Mouse (Mus musculus) liver, embryonic 15.5 days (tissue): Measurements from ENCODE around the gene Dspp. TPM values are rescaled to one million over a fixed set of nuclear protein-coding genes. Genes with fewer than 3 reads are reported as not detected.

Experiments
- ATAC-seq: fragments of 200-750 bp; cut with Nextera tagmentation; 2 replicates; pipeline ENCODE4 v1.8.0; 2017; ENCODE audit warnings: moderate number of reproducible peaks, mild to moderate bottlenecking, moderate library complexity; ENCODE audit not compliant: insufficient read depth
- H3K27ac ChIP-seq: fragments of 300-500 bp; sonication (generic); replicated peaks from 2 replicates; pipeline ENCODE4 v1.5.1; 2015; ENCODE audit warnings: mild to moderate bottlenecking, inconsistent platforms
- H3K27me3 ChIP-seq: fragments of 300-500 bp; sonication (generic); 2 replicates; pipeline ENCODE4 v1.6.1; 2015; ENCODE audit warnings: mild to moderate bottlenecking, inconsistent platforms
- H3K36me3 ChIP-seq: fragments of 300-500 bp; sonication (generic); replicated peaks from 2 replicates; pipeline ENCODE4 v1.6.1; 2015; ENCODE audit warnings: moderate library complexity, mild to moderate bottlenecking, inconsistent platforms
- H3K4me1 ChIP-seq: fragments of 300-500 bp; sonication (generic); replicated peaks from 2 replicates; pipeline ENCODE4 v1.6.1; 2015; ENCODE audit warnings: inconsistent platforms
- H3K4me2 ChIP-seq: fragments of 300-500 bp; sonication (generic); 2 replicates; pipeline ENCODE4 v1.6.1; 2015; ENCODE audit warnings: moderate library complexity, mild to moderate bottlenecking, inconsistent platforms
- H3K4me3 ChIP-seq: fragments of 300-500 bp; sonication (generic); replicated peaks from 2 replicates; pipeline ENCODE4 v1.5.1; 2015; ENCODE audit warnings: mild to moderate bottlenecking, inconsistent platforms
- H3K9ac ChIP-seq: fragments of 300-500 bp; sonication (generic); 2 replicates; pipeline ENCODE4 v1.6.1; 2015; ENCODE audit warnings: moderate library complexity, mild to moderate bottlenecking, inconsistent platforms
- H3K9me3 ChIP-seq: fragments of 300-500 bp; sonication (generic); replicated peaks from 2 replicates; pipeline ENCODE4 v1.6.1; 2016; ENCODE audit warnings: inconsistent platforms
- WGBS: fragments of 180-500 bp; shearing (Covaris S2); methylation state at CpG from one replicate; pipeline ENCODE4 v1.1.7; 2015; ENCODE audit warnings: mixed read lengths; ENCODE audit not compliant: insufficient replicate concordance; 5-methylcytosine and 5-hydroxymethylcytosine counted together
- polyA plus RNA-seq: library from polyadenylated mRNA; unstranded; fragments of >200 nt; fragmentation: Nextera tagmentation; extraction: Ambion mirVana; gene quantifications from 2 replicates; pipeline ENCODE4 v1.2.1, GENCODE M21; 2015

The Dspp gene
- polyA plus RNA-seq, result not detected in 2 replicates

GRCm38 (mm10) chr5:104170412-104170811, at the start of gene Dspp:
Gene Dspp, plus strand, starts transcription at chr5:104170712.
- no peak within 1 kb of the TSS for H3K9ac ChIP-seq
- no peaks in the 10 kb centered on the region for H3K27me3 ChIP-seq
- no peaks in the 10 kb centered on the region for H3K36me3 ChIP-seq
- H3K27ac ChIP-seq, result no peak within 1 kb of the TSS
- 73% methylated on average over 7 of the region's 7 CpGs for WGBS
- no peaks in the 10 kb centered on the region for H3K4me1 ChIP-seq
- no peak within 1 kb of the TSS for H3K4me2 ChIP-seq
- ATAC-seq, result no peak
- no peaks in the 10 kb centered on the region for H3K9me3 ChIP-seq
- H3K4me3 ChIP-seq, result no peak within 1 kb of the TSS

- Histone ChIP-seq H3K27ac (no peak overlapping the region), H3K4me3 (no peak overlapping the region), H3K9me3 (no peaks in the 10 kb centered on the region), H3K27me3 (no peaks in the 10 kb centered on the region), H3K4me2 (no peak overlapping the region), H3K36me3 (no peaks in the 10 kb centered on the region), H3K9ac (no peak overlapping the region), H3K4me1 (no peaks in the 10 kb centered on the region)
- ATAC-seq, result no peak
- WGBS, result 59% methylated on average over 6 of the region's 6 CpGs
Observed at GRCm38 (mm10) chr5:104124016-104124658, 46.4 kb upstream of the Dspp start.

GRCm38 (mm10) chr5:104126561-104127320, 43.8 kb upstream of the Dspp start:
- no peak overlapping the region for H3K4me3 ChIP-seq
- no peak for ATAC-seq

GRCm38 (mm10) chr5:104127351-104127750, 43.2 kb upstream of the Dspp start:
- 27% methylated on average over 1 of the region's 1 CpGs for WGBS
- no peaks in the 10 kb centered on the region for H3K9me3 ChIP-seq
- H3K36me3 ChIP-seq, result no peaks in the 10 kb centered on the region
- H3K4me2 ChIP-seq, result no peak overlapping the region
- H3K4me1 ChIP-seq, result no peaks in the 10 kb centered on the region
- no peak for ATAC-seq
- H3K27ac ChIP-seq, result no peak overlapping the region
- no peaks in the 10 kb centered on the region for H3K27me3 ChIP-seq
- H3K4me3 ChIP-seq, result no peak overlapping the region
- no peak overlapping the region for H3K9ac ChIP-seq

More at GRCm38 (mm10) chr5:104126561-104127320, 43.8 kb upstream of the Dspp start:
- H3K27me3 ChIP-seq, result no peaks in the 10 kb centered on the region
- no peaks in the 10 kb centered on the region for H3K4me1 ChIP-seq
- H3K9ac ChIP-seq, result no peak overlapping the region
- no peak overlapping the region for H3K27ac ChIP-seq
- no peak overlapping the region for H3K4me2 ChIP-seq
- no peaks in the 10 kb centered on the region for H3K9me3 ChIP-seq
- WGBS, result 70% methylated on average over 12 of the region's 12 CpGs
- no peaks in the 10 kb centered on the region for H3K36me3 ChIP-seq

GRCm38 (mm10) chr5:104128281-104129031, 42.1 kb upstream of the Dspp start:
- Histone ChIP-seq H3K9ac (no peak overlapping the region), H3K4me2 (no peak overlapping the region), H3K4me1 (no peaks in the 10 kb centered on the region), H3K4me3 (no peak overlapping the region), H3K27ac (no peak overlapping the region), H3K36me3 (no peaks in the 10 kb centered on the region), H3K27me3 (no peaks in the 10 kb centered on the region), H3K9me3 (no peaks in the 10 kb centered on the region)
- WGBS, result 46% methylated on average over 12 of the region's 12 CpGs
- no peak for ATAC-seq

GRCm38 (mm10) chr5:104130891-104131290, 39.6 kb upstream of the Dspp start:
- WGBS, result 73% methylated on average over 4 of the region's 4 CpGs
- H3K9ac ChIP-seq, result no peak overlapping the region
- H3K9me3 ChIP-seq, result no peaks in the 10 kb centered on the region
- H3K27me3 ChIP-seq, result no peaks in the 10 kb centered on the region
- H3K4me1 ChIP-seq, result no peaks in the 10 kb centered on the region
- H3K27ac ChIP-seq, result no peak overlapping the region
- no peak for ATAC-seq
- H3K4me2 ChIP-seq, result no peak overlapping the region
- no peak overlapping the region for H3K4me3 ChIP-seq
- no peaks in the 10 kb centered on the region for H3K36me3 ChIP-seq

GRCm38 (mm10) chr5:104131544-104131943, 39.0 kb upstream of the Dspp start:
- WGBS, result 36% methylated on average over 4 of the region's 4 CpGs
- Histone ChIP-seq H3K9me3 (no peaks in the 10 kb centered on the region), H3K4me3 (no peak overlapping the region), H3K4me1 (no peaks in the 10 kb centered on the region), H3K27ac (no peak overlapping the region), H3K27me3 (no peaks in the 10 kb centered on the region), H3K4me2 (no peak overlapping the region), H3K36me3 (no peaks in the 10 kb centered on the region), H3K9ac (no peak overlapping the region)
- ATAC-seq, result no peak

GRCm38 (mm10) chr5:104133752-104134151, 36.8 kb upstream of the Dspp start:
- Histone ChIP-seq H3K9me3 (no peaks in the 10 kb centered on the region), H3K27ac (no peak overlapping the region), H3K4me3 (no peak overlapping the region), H3K27me3 (no peaks in the 10 kb centered on the region), H3K9ac (no peak overlapping the region), H3K4me2 (no peak overlapping the region), H3K4me1 (no peaks in the 10 kb centered on the region), H3K36me3 (no peaks in the 10 kb centered on the region)
- no peak for ATAC-seq
- WGBS, result 41% methylated on average over 4 of the region's 4 CpGs

GRCm38 (mm10) chr5:104137920-104138541, 32.5 kb upstream of the Dspp start:
- no peak overlapping the region for H3K9ac ChIP-seq
- H3K4me1 ChIP-seq, result no peaks in the 10 kb centered on the region
- H3K4me2 ChIP-seq, result no peak overlapping the region
- no peaks in the 10 kb centered on the region for H3K36me3 ChIP-seq
- 63% methylated on average over 10 of the region's 10 CpGs for WGBS
- no peak for ATAC-seq
- no peak overlapping the region for H3K27ac ChIP-seq
- no peak overlapping the region for H3K4me3 ChIP-seq
- no peaks in the 10 kb centered on the region for H3K9me3 ChIP-seq
- H3K27me3 ChIP-seq, result no peaks in the 10 kb centered on the region

GRCm38 (mm10) chr5:104141067-104141466, 29.4 kb upstream of the Dspp start:
- Histone ChIP-seq H3K4me2 (no peak overlapping the region), H3K9ac (no peak overlapping the region), H3K36me3 (no peaks in the 10 kb centered on the region), H3K4me3 (no peak overlapping the region), H3K27me3 (no peaks in the 10 kb centered on the region), H3K9me3 (no peaks in the 10 kb centered on the region), H3K4me1 (no peaks in the 10 kb centered on the region), H3K27ac (no peak overlapping the region)
- 43% methylated on average over 2 of the region's 2 CpGs for WGBS
- ATAC-seq, result no peak

- no peaks in the 10 kb centered on the region for H3K9me3 ChIP-seq
- no peaks in the 10 kb centered on the region for H3K27me3 ChIP-seq
- 57% methylated on average over 4 of the region's 4 CpGs for whole genome bisulfite sequencing
- H3K4me2 ChIP-seq, result no peak overlapping the region
- H3K9ac ChIP-seq, result no peak overlapping the region
- ATAC-seq, result no peak
- H3K4me3 ChIP-seq, result no peak overlapping the region
- no peaks in the 10 kb centered on the region for H3K36me3 ChIP-seq
- H3K4me1 ChIP-seq, result no peaks in the 10 kb centered on the region
- no peak overlapping the region for H3K27ac ChIP-seq
Observed at GRCm38 (mm10) chr5:104144057-104144456, 26.5 kb upstream of the Dspp start.
